Comparison of ENCODE assay signal across 7 mouse cellular contexts in the genomic region with DNA sequence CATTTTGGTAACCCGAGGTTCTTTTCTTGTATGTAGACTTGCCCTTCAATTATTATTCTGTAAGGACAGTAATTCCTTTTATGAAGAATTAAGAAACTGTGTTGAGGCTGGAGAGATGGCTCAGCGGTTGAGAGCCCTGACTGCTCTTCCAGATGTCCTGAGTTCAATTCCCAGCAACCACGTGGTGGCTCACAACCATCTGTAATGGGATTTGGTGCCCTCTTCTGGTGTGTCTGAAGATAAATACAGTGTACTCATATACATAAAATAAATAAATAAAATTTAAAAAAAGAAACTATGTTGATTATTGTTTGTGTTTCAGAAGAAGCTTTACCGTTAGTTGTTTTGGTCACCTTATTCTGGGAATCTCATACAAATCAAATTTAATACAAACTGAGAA. TPM values are rescaled to one million over a fixed set of nuclear protein-coding genes. Genes with fewer than 3 reads are reported as not detected.
DNase-seq lines count a peak whose midpoint lies in the region; ATAC-seq and TF ChIP-seq lines count a peak whose summit lies in the region.
"Not testable (repeated sequence)": the region's sequence is repeated elsewhere in the genome, so short reads cannot be mapped to it uniquely, and the experiment has no call there.

No protein-coding gene starts in this region.

- 82% methylated on average over 4 of the region's 4 CpGs for WGBS in forebrain, embryonic 13.5 days
- 68% methylated on average over 4 of the region's 4 CpGs for WGBS in heart, embryonic 14.5 days
- 75% methylated on average over 4 of the region's 4 CpGs for WGBS in limb, embryonic 11.5 days
- 74% methylated on average over 4 of the region's 4 CpGs for WGBS in lung, embryonic 14.5 days
- WGBS in midbrain, postnatal 0 days, result 83% methylated on average over 4 of the region's 4 CpGs

- DNase-seq in induced T-regulatory cell, adult 2 months (ENCODE audit: low read depth), result peak; percentile 20
- DNase-seq in limb, embryonic 11.5 days (ENCODE audit: low spot score); lung, embryonic 14.5 days; midbrain, postnatal 0 days (ENCODE audit: low spot score): not testable (repeated sequence)

- not testable (repeated sequence) for H3K9ac ChIP-seq in forebrain, embryonic 13.5 days; heart, embryonic 14.5 days (ENCODE audit: low read length); limb, embryonic 11.5 days (ENCODE audit: low read length); midbrain, postnatal 0 days (replicated peaks; ENCODE audit: low read length, poor library complexity, severe bottlenecking)
- peak overlapping the region; percentile 85; the same call in 1 of the 2 replicates for H3K9ac ChIP-seq in lung, embryonic 14.5 days

- H3K27ac ChIP-seq in bone marrow macrophage, adult 2 months (ENCODE audit: insufficient read depth, low read depth, low read length); forebrain, embryonic 13.5 days; heart, embryonic 14.5 days (replicated peaks in 1 of 2; ENCODE audit: control insufficient read depth in 1 of 2, insufficient read depth in 1 of 2, low read depth in 2 of 2, low read length in 2 of 2); limb, embryonic 11.5 days (replicated peaks; ENCODE audit: low read depth, low read length); lung, embryonic 14.5 days (ENCODE audit: low read depth); midbrain, postnatal 0 days (ENCODE audit: low read depth, low read length): not testable (repeated sequence)

- peak overlapping the region; percentile 68 for H3K4me3 ChIP-seq in bone marrow macrophage, adult 2 months (ENCODE audit: insufficient read depth, low read length)
- H3K4me3 ChIP-seq in forebrain, embryonic 13.5 days, result peak overlapping the region; percentile 91
- H3K4me3 ChIP-seq in heart, embryonic 14.5 days (ENCODE audit: control insufficient read depth in 1 of 2, insufficient read depth in 1 of 2, low read depth in 1 of 2, low read length in 2 of 2), result peak overlapping the region in 1 of 2 experiments; percentile 91; a peak in 1 of 4 replicates
- peak overlapping the region; percentile 91 for H3K4me3 ChIP-seq in limb, embryonic 11.5 days (ENCODE audit: low read depth, low read length)
- peak overlapping the region; percentile 85 for H3K4me3 ChIP-seq in lung, embryonic 14.5 days (ENCODE audit: low read depth, low read length)
- H3K4me3 ChIP-seq in midbrain, postnatal 0 days (ENCODE audit: low read depth, low read length), result not testable (repeated sequence)

- H3K4me2 ChIP-seq in forebrain, embryonic 13.5 days, result peak overlapping the region; percentile 89
- H3K4me2 ChIP-seq in heart, embryonic 14.5 days (ENCODE audit: low read length), result peak overlapping the region; percentile 89
- H3K4me2 ChIP-seq in limb, embryonic 11.5 days (ENCODE audit: low read depth, severe bottlenecking), result peak overlapping the region; percentile 75; the same call in 1 of the 2 replicates
- H3K4me2 ChIP-seq in lung, embryonic 14.5 days, result peak overlapping the region; percentile 68
- peak overlapping the region; percentile 73; the same call in 1 of the 2 replicates for H3K4me2 ChIP-seq in midbrain, postnatal 0 days (ENCODE audit: low read depth, low read length, poor library complexity, severe bottlenecking)

- TF ChIP-seq POLR2A in bone marrow macrophage, adult 2 months (IDR thresholded peaks at IDR 0.05; ENCODE audit: borderline replicate concordance, low read depth, low read length), result not testable (repeated sequence)

- TF ChIP-seq CTCF in bone marrow macrophage, adult 2 months (IDR thresholded peaks at IDR 0.05; ENCODE audit: low read depth, low read length), result not testable (repeated sequence)
- peak; percentile 7; the same call in 1 of the 2 replicates for TF ChIP-seq CTCF in lung, embryonic 14.5 days (IDR thresholded peaks at IDR 0.05; ENCODE audit: low read depth)
- 0 out of 2 replicates have a peak, but pooled peaks have one; percentile 5 for TF ChIP-seq CTCF in midbrain, postnatal 0 days (IDR thresholded peaks at IDR 0.05)

- H3K4me1 ChIP-seq in bone marrow macrophage, adult 2 months (ENCODE audit: control insufficient read depth, insufficient read depth, low read length), result peaks cover 12% of the 10 kb centered on the region
- H3K4me1 ChIP-seq in forebrain, embryonic 13.5 days, result peaks cover 20% of the 10 kb centered on the region
- peaks cover 0 to 15% of the 10 kb centered on the region in 2 experiments; a peak in 1 of 4 replicates for H3K4me1 ChIP-seq in heart, embryonic 14.5 days (ENCODE audit: control insufficient read depth in 2 of 2, insufficient read depth in 2 of 2, low read length in 2 of 2)
- not testable (repeated sequence) for H3K4me1 ChIP-seq in limb, embryonic 11.5 days (ENCODE audit: control insufficient read depth, insufficient read depth, low read length); lung, embryonic 14.5 days (ENCODE audit: insufficient read depth); midbrain, postnatal 0 days (ENCODE audit: insufficient read depth, low read length)

- not testable (repeated sequence) for ATAC-seq in forebrain, embryonic 13.5 days; heart, embryonic 14.5 days (ENCODE audit: insufficient number of reproducible peaks, insufficient read depth, low FRiP score, low read depth); limb, embryonic 11.5 days (ENCODE audit: insufficient number of reproducible peaks, low FRiP score, low TSS enrichment, low read depth); lung, embryonic 14.5 days (ENCODE audit: insufficient read depth); midbrain, postnatal 0 days (ENCODE audit: low FRiP score)

- H3K9me3 ChIP-seq in forebrain, embryonic 13.5 days (replicated peaks); heart, embryonic 14.5 days (ENCODE audit: control insufficient read depth, low read length); limb, embryonic 11.5 days (ENCODE audit: control insufficient read depth, low read length); lung, embryonic 14.5 days (ENCODE audit: low read depth, low read length); midbrain, postnatal 0 days (ENCODE audit: low read length): not testable (repeated sequence)

- peaks cover 40% of the 10 kb centered on the region for H3K36me3 ChIP-seq in forebrain, embryonic 13.5 days (ENCODE audit: poor library complexity, severe bottlenecking)
- peaks cover 47% of the 10 kb centered on the region for H3K36me3 ChIP-seq in heart, embryonic 14.5 days (ENCODE audit: control insufficient read depth, insufficient read depth, low read length)
- not testable (repeated sequence) for H3K36me3 ChIP-seq in limb, embryonic 11.5 days (ENCODE audit: control insufficient read depth, insufficient read depth, low read length); midbrain, postnatal 0 days (ENCODE audit: insufficient read depth, low read length)
- H3K36me3 ChIP-seq in lung, embryonic 14.5 days (ENCODE audit: insufficient read depth), result peaks cover 27% of the 10 kb centered on the region

- H3K27me3 ChIP-seq in forebrain, embryonic 13.5 days; heart, embryonic 14.5 days (ENCODE audit: control insufficient read depth, insufficient read depth, low read length); limb, embryonic 11.5 days (ENCODE audit: control insufficient read depth, insufficient read depth, low read length); lung, embryonic 14.5 days (ENCODE audit: insufficient read depth, low read length); midbrain, postnatal 0 days (ENCODE audit: insufficient read depth, low read length): not testable (repeated sequence)

RNA-seq across cellular contexts. Expression of gene Ormdl2, which starts 1.6 kb away (rescaled TPM):
- polyA plus RNA-seq in bone marrow macrophage, adult 2 months (2012; ENCODE audit: insufficient read depth, insufficient read length, missing spikeins), result 78.1 and 83.5 TPM in 2 replicates
- polyA plus RNA-seq in forebrain, embryonic 13.5 days (2015; fragmentation: Nextera tagmentation; extraction: Ambion mirVana), result 46.5 and 51.1 TPM in 2 replicates
- polyA plus RNA-seq in heart, embryonic 14.5 days (2014; fragmentation: Nextera tagmentation; extraction: Ambion mirVana), result 41.4 and 46.1 TPM in 2 replicates
- 51.8 and 54.5 TPM in 2 replicates for polyA plus RNA-seq in limb, embryonic 11.5 days (2014; fragmentation: Nextera tagmentation; extraction: Ambion mirVana)
- 55.8 and 63.9 TPM in 2 replicates for polyA plus RNA-seq in lung, embryonic 14.5 days (2014; fragmentation: Nextera tagmentation; extraction: Ambion mirVana)
- 6.9 and 11.1 TPM in 2 replicates for total RNA-seq in midbrain, postnatal 0 days (2014; rRNA removed)
- 15.0 and 15.6 TPM in 2 replicates for polyA plus RNA-seq in midbrain, postnatal 0 days (2015; fragmentation: Nextera tagmentation; extraction: Ambion mirVana)

RNA-seq across cellular contexts. Expression of gene Sarnp, which starts 6.0 kb away (rescaled TPM):
- polyA plus RNA-seq in bone marrow macrophage, adult 2 months (2012; ENCODE audit: insufficient read depth, insufficient read length, missing spikeins), result 62.2 and 81.9 TPM in 2 replicates
- polyA plus RNA-seq in forebrain, embryonic 13.5 days (2015; fragmentation: Nextera tagmentation; extraction: Ambion mirVana), result 244 and 278 TPM in 2 replicates
- polyA plus RNA-seq in heart, embryonic 14.5 days (2014; fragmentation: Nextera tagmentation; extraction: Ambion mirVana), result 157 and 168 TPM in 2 replicates
- 285 and 295 TPM in 2 replicates for polyA plus RNA-seq in limb, embryonic 11.5 days (2014; fragmentation: Nextera tagmentation; extraction: Ambion mirVana)
- polyA plus RNA-seq in lung, embryonic 14.5 days (2014; fragmentation: Nextera tagmentation; extraction: Ambion mirVana), result 223 and 227 TPM in 2 replicates
- 30.7 and 36.8 TPM in 2 replicates for total RNA-seq in midbrain, postnatal 0 days (2014; rRNA removed)
- polyA plus RNA-seq in midbrain, postnatal 0 days (2015; fragmentation: Nextera tagmentation; extraction: Ambion mirVana), result 120 and 126 TPM in 2 replicates

RNA-seq across cellular contexts. Expression of gene Tmem198b, which starts 18.9 kb away (rescaled TPM):
- polyA plus RNA-seq in bone marrow macrophage, adult 2 months (2012; ENCODE audit: insufficient read depth, insufficient read length, missing spikeins), result 14.3 and 18.0 TPM in 2 replicates
- 14.9 and 16.3 TPM in 2 replicates for polyA plus RNA-seq in forebrain, embryonic 13.5 days (2015; fragmentation: Nextera tagmentation; extraction: Ambion mirVana)
- 16.6 and 18.2 TPM in 2 replicates for polyA plus RNA-seq in heart, embryonic 14.5 days (2014; fragmentation: Nextera tagmentation; extraction: Ambion mirVana)
- polyA plus RNA-seq in limb, embryonic 11.5 days (2014; fragmentation: Nextera tagmentation; extraction: Ambion mirVana), result 18.9 and 22.2 TPM in 2 replicates
- polyA plus RNA-seq in lung, embryonic 14.5 days (2014; fragmentation: Nextera tagmentation; extraction: Ambion mirVana), result 12.1 and 15.1 TPM in 2 replicates
- total RNA-seq in midbrain, postnatal 0 days (2014; rRNA removed), result 18.6 and 21.8 TPM in 2 replicates
- polyA plus RNA-seq in midbrain, postnatal 0 days (2015; fragmentation: Nextera tagmentation; extraction: Ambion mirVana), result 17.1 and 18.9 TPM in 2 replicates

RNA-seq across cellular contexts. Expression of gene Dnajc14, which starts 19.2 kb away (rescaled TPM):
- polyA plus RNA-seq in bone marrow macrophage, adult 2 months (2012; ENCODE audit: insufficient read depth, insufficient read length, missing spikeins), result 65.2 and 65.7 TPM in 2 replicates
- polyA plus RNA-seq in forebrain, embryonic 13.5 days (2015; fragmentation: Nextera tagmentation; extraction: Ambion mirVana), result 52.2 and 55.9 TPM in 2 replicates
- polyA plus RNA-seq in heart, embryonic 14.5 days (2014; fragmentation: Nextera tagmentation; extraction: Ambion mirVana), result 28.2 and 31.0 TPM in 2 replicates
- 33.3 and 37.8 TPM in 2 replicates for polyA plus RNA-seq in limb, embryonic 11.5 days (2014; fragmentation: Nextera tagmentation; extraction: Ambion mirVana)
- polyA plus RNA-seq in lung, embryonic 14.5 days (2014; fragmentation: Nextera tagmentation; extraction: Ambion mirVana), result 34.9 and 38.2 TPM in 2 replicates
- total RNA-seq in midbrain, postnatal 0 days (2014; rRNA removed), result 31.4 and 39.4 TPM in 2 replicates
- polyA plus RNA-seq in midbrain, postnatal 0 days (2015; fragmentation: Nextera tagmentation; extraction: Ambion mirVana), result 34.6 and 37.7 TPM in 2 replicates

RNA-seq across cellular contexts. Expression of gene Mmp19, which starts 32.4 kb away (rescaled TPM):
- 26.8 and 28.3 TPM in 2 replicates for polyA plus RNA-seq in bone marrow macrophage, adult 2 months (2012; ENCODE audit: insufficient read depth, insufficient read length, missing spikeins)
- 0.35 and 0.38 TPM in 2 replicates for polyA plus RNA-seq in forebrain, embryonic 13.5 days (2015; fragmentation: Nextera tagmentation; extraction: Ambion mirVana)
- 1.1 and 1.8 TPM in 2 replicates for polyA plus RNA-seq in heart, embryonic 14.5 days (2014; fragmentation: Nextera tagmentation; extraction: Ambion mirVana)
- polyA plus RNA-seq in limb, embryonic 11.5 days (2014; fragmentation: Nextera tagmentation; extraction: Ambion mirVana), result 0.35 and 0.55 TPM in 2 replicates
- 1.5 and 2.1 TPM in 2 replicates for polyA plus RNA-seq in lung, embryonic 14.5 days (2014; fragmentation: Nextera tagmentation; extraction: Ambion mirVana)
- 1.3 and 1.8 TPM in 2 replicates for total RNA-seq in midbrain, postnatal 0 days (2014; rRNA removed)
- polyA plus RNA-seq in midbrain, postnatal 0 days (2015; fragmentation: Nextera tagmentation; extraction: Ambion mirVana), result 0.29 and 0.54 TPM in 2 replicates
